ENCODE assay signal across 8 mouse cellular contexts in genomic region chr16:45711263-45711662, GRCm38 (mm10). TPM values are rescaled to one million over a fixed set of nuclear protein-coding genes. Genes with fewer than 3 reads are reported as not detected.
DNase-seq lines count a peak whose midpoint lies in the region; ATAC-seq lines count a peak whose summit lies in the region.

No protein-coding gene starts in this region.

- H3K27me3 ChIP-seq in kidney, embryonic 16.5 days (ENCODE audit: insufficient read depth, low read length): no peaks in the 10 kb centered on the region

- no peaks in the 10 kb centered on the region for H3K4me1 ChIP-seq in kidney, embryonic 16.5 days (ENCODE audit: insufficient read depth, low read length)

- DNase-seq in frontal cortex, postnatal 10 days (ENCODE audit: low spot score in 2 of 2): no peak
- peak; percentile 53 for DNase-seq in 416B (ENCODE audit: low read depth)
- DNase-seq in cerebellum, adult 18-20 months: peak; percentile 42 to 55
- DNase-seq in thymus, postnatal 4 days: no peak
- DNase-seq in urinary bladder, adult 2 months (ENCODE audit: low spot score): no peak
- DNase-seq in urinary bladder, postnatal 10 days (ENCODE audit: low spot score): no peak

- 0 out of 2 replicates have a peak, but pooled peaks have one; percentile 22 for ATAC-seq in frontal cortex, adult (ENCODE audit: low TSS enrichment)
- peak; percentile 71 for ATAC-seq in kidney, embryonic 16.5 days (ENCODE audit: low FRiP score, low TSS enrichment)

- no peak overlapping the region for H3K4me2 ChIP-seq in kidney, embryonic 16.5 days (replicated peaks; ENCODE audit: low read depth, low read length)

- H3K9ac ChIP-seq in kidney, embryonic 16.5 days (replicated peaks; ENCODE audit: low read length): no peak overlapping the region

- no peak overlapping the region for H3K27ac ChIP-seq in kidney, embryonic 16.5 days (ENCODE audit: low read length)

- no peak overlapping the region for H3K4me3 ChIP-seq in kidney, embryonic 16.5 days (ENCODE audit: low read length)

- H3K9me3 ChIP-seq in kidney, embryonic 16.5 days (ENCODE audit: low read length): peaks cover 6% of the 10 kb centered on the region; the same call in 1 of the 2 replicates

- no peaks in the 10 kb centered on the region for H3K36me3 ChIP-seq in kidney, embryonic 16.5 days (ENCODE audit: insufficient read depth, low read length)

- WGBS in kidney, embryonic 16.5 days: 60% methylated on average over 7 of the region's 7 CpGs

RNA-seq across cellular contexts. Expression of gene Tagln3, which starts 13.1 kb away (rescaled TPM):
- 6.8 and 9.3 TPM in 2 replicates for polyA plus RNA-seq in kidney, embryonic 16.5 days (2015; fragmentation: Nextera tagmentation; extraction: Ambion mirVana)
- 1.4 and 2.0 TPM in 2 replicates for polyA plus RNA-seq in urinary bladder, adult 2 months (2012; rRNA removed)

RNA-seq across cellular contexts. Expression of gene Tmprss7, which starts 17.8 kb away (rescaled TPM):
- 0.08 and 0.10 TPM in 2 replicates for polyA plus RNA-seq in kidney, embryonic 16.5 days (2015; fragmentation: Nextera tagmentation; extraction: Ambion mirVana)
- polyA plus RNA-seq in urinary bladder, adult 2 months (2012; rRNA removed): 0.04 and 0.22 TPM in 2 replicates

RNA-seq across cellular contexts. Expression of gene Abhd10, which starts 31.5 kb away (rescaled TPM):
- 36.4 and 36.7 TPM in 2 replicates for polyA plus RNA-seq in kidney, embryonic 16.5 days (2015; fragmentation: Nextera tagmentation; extraction: Ambion mirVana)
- 19.8 and 22.0 TPM in 2 replicates for polyA plus RNA-seq in urinary bladder, adult 2 months (2012; rRNA removed)

RNA-seq across cellular contexts. Expression of gene BC016579, which starts 57.4 kb away (rescaled TPM):
- 0.21 and 0.27 TPM in 2 replicates for polyA plus RNA-seq in kidney, embryonic 16.5 days (2015; fragmentation: Nextera tagmentation; extraction: Ambion mirVana)
- polyA plus RNA-seq in urinary bladder, adult 2 months (2012; rRNA removed): 1.6 and 2.5 TPM in 2 replicates

Comparison
In these comparisons a context has a peak if more than half of its experiments do, and no peak if none do; other contexts are left out.
1. DNase-seq: peak in 416B (single experiment) and cerebellum, adult 18-20 months (2 of 2); none in frontal cortex, postnatal 10 days (0 of 2), thymus, postnatal 4 days (single experiment), urinary bladder, adult 2 months (single experiment) and urinary bladder, postnatal 10 days (single experiment).